Mouse (Mus musculus): ENCODE results near the gene Mob1b.

GRCm38 (mm10) chr5:88678929-88679328, 41.7 kb upstream of the Mob1b start:
- TF ChIP-seq EP300 (IDR thresholded peaks at IDR 0.05; ENCODE audit: low read depth) (no peak), CTCF (IDR thresholded peaks at IDR 0.05; ENCODE audit: low read depth) (no peak)
